Mouse (Mus musculus): ENCODE measurements around the gene Ypel4.

Ypel4 gene

GRCm38 (mm10) chr2:84733579-84734300 lies at the start of gene Ypel4:
Gene Ypel4, plus strand, starts transcription at chr2:84734058.
- DNase-seq, result peak in 1 of 2 experiments; percentile 54

- no peak for DNase-seq
These were observed 45.6 kb upstream of the Ypel4 start for GRCm38 (mm10) chr2:84688080-84688844.

GRCm38 (mm10) chr2:84690050-84690449 lies 43.8 kb upstream of the Ypel4 start:
- DNase-seq, result no peak

- no peak for DNase-seq
These were observed 38.7 kb upstream of the Ypel4 start for GRCm38 (mm10) chr2:84695007-84695695.

GRCm38 (mm10) chr2:84703497-84703896 lies 30.4 kb upstream of the Ypel4 start:
- DNase-seq, result no peak

DNA sequence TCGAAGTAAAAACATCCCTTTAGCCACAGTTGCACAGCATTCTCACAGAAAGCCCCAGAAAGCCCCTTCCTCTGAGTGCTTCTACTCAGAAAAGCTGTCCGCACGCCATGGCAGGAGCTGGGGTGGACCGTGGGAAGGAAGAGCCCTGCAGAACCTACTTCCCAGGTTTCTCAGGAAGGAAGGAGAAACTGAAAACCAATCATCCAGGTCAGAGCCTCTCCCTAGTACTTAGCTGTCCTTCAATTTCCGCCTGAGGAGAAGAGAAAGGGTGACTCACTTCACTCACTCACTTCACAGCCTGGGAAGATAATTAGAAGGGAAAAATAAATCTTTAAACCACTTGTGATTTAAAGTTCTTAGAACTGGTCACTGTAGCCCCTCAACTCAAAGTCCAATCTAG lies 29.5 kb upstream of the Ypel4 start:
- no peak for DNase-seq

DNA sequence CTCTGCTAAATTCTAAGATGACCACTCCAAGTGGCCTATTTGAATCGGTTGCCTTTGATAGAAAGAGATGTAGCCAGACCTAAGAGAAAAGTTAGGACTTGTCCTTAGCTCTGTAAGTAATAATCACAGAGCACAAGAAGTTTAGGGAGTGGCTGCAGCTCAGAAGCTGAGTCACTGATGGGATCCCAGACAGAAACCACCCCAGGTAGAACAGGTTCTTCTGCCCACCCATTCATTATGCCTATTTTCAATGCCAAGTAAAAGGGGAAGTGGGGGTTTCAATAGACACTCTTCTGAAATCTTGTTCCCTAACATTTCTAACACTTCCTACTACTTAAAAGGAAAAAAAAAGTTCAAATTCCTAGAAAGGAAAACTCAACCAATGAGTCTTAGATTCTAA lies 28.6 kb upstream of the Ypel4 start:
- no peak for DNase-seq

- no peak for DNase-seq
These were observed 26.3 kb upstream of the Ypel4 start for GRCm38 (mm10) chr2:84707523-84707922.

- DNase-seq, result no peak
These were observed 22.0 kb upstream of the Ypel4 start for GRCm38 (mm10) chr2:84711898-84712297.

DNA sequence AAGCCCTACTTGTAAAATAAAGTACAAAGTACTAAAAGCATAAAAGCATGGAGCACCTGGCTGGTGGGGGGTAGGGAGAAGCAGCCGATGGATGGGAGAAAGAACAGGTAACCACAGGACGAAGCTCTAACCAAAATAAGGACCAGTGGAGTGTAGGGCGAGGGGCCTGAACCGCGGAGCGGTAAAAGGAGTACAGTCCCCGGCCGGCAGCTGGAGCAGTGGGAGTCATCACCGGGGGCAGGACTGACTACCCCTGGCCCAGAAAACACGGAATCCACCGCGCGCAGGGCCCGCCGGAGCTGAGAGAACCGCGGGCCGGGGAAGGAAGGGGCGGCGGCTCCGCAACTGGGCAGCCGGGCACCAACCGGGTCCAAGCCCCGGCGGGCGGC lies 19.4 kb upstream of the Ypel4 start:
- DNase-seq, result no peak

GRCm38 (mm10) chr2:84714811-84715561 lies 18.9 kb upstream of the Ypel4 start, which contains the start of gene Zdhhc5:
Gene Zdhhc5, minus strand, starts transcription at chr2:84715180.
- peak; percentile 98 to 100 for DNase-seq

DNA sequence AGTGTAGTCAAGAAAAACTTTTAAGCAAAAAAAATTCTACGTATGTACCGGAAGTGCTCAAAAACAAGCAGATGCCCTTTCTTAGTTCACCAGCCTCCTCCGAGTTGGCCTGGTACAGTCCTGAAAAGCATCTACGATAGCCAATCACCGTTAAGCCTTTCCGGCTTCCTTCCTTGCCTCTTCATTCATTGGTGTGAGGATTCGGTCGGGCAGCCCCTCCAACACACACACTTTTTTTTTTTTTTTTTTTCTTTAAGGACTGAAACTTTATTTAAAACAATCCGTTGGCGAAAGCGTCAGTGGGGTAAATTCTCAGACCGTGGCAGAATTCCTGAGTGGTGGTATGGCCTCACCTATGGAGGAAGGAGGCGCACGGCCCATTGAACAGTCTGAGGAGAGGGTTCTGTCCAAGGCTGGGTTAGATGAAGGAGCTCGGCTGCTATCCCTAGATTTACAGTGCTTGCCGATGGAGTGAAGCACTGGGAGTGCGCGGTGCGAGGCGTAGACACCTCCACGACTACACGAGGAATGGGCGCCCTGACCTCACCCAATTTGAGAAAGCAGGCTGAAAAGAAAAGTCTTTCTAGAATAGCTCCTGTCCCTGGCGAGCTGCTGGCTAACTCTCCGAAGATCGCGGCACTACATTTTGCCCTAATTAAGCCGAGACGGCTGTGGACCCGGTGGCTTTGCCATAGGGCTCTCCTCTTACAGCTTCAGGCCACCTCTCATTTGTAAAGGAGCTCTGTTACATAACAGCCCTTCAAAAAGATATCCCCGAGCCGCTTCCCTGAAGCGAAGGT lies 18.1 kb upstream of the Ypel4 start:
- DNase-seq, result peak; percentile 85 to 95

DNA sequence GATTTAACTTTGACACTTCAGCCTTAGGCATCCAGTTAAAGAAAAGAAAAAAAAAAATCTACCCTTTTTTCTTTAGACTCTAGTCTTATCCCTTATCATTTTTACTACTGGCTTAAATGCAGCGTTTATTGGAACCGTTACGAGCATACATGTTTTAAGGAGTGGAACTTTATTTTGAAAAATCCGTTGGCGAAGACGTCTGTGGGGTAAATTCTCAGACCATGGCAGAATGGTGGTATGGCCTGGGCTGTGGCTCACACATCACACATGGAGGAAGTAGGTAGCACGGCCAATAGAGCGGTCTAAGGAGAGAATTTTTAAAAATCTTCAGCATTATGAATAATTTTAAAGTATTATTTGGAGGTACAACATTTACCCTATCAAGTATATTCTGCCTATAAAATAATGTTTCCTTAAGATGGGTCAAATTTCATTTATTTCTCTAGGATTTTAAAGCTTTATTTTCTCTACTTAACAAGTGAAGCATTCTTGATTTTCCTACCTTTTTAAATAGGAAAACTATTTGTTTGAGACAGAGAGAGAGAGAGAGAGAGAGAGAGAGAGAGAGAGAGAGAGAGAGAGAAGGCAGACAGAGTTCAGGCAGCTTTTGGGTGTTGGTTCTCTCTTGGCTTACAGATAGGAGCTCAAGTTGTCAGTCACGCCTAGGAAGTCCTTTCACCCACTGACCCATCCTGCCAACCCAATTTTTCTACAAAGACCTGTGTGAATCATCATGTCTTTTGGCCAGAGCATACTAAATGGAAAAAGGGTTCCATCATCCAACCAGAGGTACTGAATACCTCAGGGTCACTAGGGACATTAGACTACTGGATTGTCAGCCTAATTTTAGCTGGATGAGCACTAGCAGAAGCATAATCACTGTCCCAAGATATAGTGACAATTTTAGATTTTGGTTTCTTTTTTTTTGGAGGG lies 17.2 kb upstream of the Ypel4 start:
- DNase-seq, result no peak

- no peak for DNase-seq
These were observed 16.5 kb upstream of the Ypel4 start for GRCm38 (mm10) chr2:84717357-84717756.

DNA sequence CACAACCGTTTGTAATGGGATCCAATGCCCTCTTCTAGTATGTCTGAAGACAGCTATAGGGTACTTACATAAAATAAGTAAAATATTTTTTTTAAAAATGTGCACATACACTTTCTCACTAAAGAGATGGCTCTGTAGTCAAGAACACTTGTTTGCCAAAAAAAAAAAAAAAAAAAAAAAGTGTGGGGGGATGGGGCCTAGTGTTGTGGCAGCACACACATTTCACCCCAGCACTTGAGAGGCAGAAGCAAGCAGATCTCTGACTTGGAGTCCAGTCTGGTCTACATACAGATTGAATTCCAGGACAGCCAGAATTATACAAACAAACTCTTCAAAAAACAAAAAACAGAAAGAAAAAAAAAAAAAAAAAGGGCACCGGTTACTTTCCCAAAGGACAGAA lies 13.1 kb upstream of the Ypel4 start:
- DNase-seq, result no peak

GRCm38 (mm10) chr2:84721182-84721581 lies 12.7 kb upstream of the Ypel4 start:
- DNase-seq, result no peak

- no peak for DNase-seq
These were observed 10.0 kb upstream of the Ypel4 start for GRCm38 (mm10) chr2:84723856-84724255.

DNA sequence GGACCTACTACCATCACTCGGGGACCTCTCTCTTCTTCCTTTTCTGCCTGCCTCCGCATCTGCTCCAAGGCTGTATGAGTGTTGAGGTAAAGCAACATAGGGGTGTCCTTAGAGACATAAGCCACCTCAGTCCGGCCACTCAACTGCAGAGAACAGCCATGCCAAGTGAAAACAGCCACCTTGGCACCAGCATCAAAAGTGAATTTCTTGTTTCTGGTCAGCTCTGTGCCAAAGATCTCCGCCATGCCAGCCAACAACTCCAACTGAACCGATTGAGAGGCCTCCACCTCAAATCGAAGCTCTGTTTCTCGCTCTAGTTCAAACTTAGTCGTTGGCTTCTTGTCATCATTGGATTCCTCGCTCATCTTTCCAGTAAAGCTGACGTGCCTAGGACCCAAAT lies 8.1 kb upstream of the Ypel4 start:
- DNase-seq, result no peak

DNA sequence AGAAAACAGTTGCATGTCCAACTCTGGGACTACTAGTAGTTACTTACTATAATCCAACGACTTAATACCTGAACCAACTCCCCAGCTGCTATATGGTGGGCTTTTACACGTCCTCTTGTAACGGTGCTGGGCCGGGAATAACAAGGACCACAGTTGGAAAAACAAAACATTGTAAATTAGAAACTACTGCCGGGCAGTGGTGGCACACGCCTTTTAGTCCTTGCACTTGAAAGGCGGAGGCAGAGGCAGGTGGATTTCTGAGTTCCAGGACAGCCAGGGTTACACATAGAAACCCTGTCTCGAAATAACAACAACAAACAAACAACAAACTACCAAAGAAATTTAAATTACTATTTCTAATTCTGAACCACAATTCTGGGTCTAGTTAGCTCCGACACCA lies 7.1 kb upstream of the Ypel4 start:
- DNase-seq, result no peak

DNA sequence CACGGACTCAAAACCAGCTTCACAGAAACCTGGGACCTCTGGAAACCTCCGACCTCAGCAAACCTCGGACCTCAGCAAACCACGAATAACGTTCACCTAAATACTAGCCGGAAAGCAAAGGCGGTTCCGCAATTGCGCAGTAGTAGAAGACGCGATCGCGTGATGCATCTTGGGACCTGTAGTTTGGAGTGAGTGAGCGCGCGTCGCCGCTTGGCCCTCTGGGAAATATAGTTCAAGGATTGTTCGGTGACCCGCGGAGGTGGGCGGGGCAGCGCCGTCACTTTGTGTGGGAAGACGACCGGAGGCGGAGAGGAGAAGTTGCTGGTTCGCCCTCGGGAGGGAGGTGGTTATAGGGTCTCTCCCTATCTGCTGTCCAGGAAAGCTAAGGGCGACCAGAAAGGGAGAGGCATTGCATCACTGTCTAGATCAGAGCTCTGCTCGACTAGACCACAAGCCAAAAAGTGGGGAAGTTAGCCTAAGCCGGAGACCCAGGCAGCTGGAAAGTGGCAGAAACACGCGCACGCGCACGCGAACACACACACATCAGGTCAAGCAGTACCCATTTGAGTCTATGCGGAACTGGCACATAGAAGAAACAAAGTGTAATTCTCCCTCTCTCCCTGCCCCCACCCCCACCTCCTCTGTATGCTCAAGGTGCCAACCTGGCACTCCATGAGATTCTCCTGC lies 6.5 kb upstream of the Ypel4 start, which contains the start of gene Clp1:
Gene Clp1 (minus strand): TSS at position 179 of the 687 bp plus-strand sequence.
- peak; percentile 98 for DNase-seq
